ENCODE assay signal across 26 mouse cellular contexts in the genomic region with DNA sequence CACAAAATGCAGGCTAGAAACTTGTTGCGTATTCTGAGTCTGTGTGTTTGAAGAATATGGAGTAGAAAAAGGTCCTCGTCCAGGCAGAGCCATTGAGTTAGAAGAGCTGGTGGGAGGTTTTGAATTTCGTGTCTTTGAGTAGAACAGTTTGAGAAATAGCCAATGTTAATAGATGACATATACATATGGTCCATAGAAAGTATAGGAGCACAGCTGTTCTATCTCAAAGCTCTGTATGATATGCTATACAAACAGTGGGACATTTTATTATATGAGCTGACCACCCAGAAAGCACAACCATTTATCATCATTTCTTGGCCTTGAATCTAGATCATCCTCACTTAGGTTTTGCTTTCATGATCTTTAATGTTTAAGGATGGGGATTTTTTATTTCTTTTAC.
A peak's percentile ranks its signal among the peaks of the same experiment; 100 is the strongest.
DNase-seq lines count a peak whose midpoint lies in the region; ATAC-seq and TF ChIP-seq lines count a peak whose summit lies in the region.
"Had no signal": no experiment of that assay in that cellular context is flagged by ENCODE, and none has a peak within 500 bp of the region (broad histone marks: within the 10 kb centered on the region; RNA-seq: fewer than 3 reads in every experiment).

No protein-coding gene starts in this region.

- no peaks in the 10 kb centered on the region for H3K9me3 ChIP-seq in kidney, embryonic 15.5 days (replicated peaks)
- no peaks in the 10 kb centered on the region for H3K9me3 ChIP-seq in lung, embryonic 14.5 days (ENCODE audit: low read depth, low read length)
- no peaks in the 10 kb centered on the region for H3K9me3 ChIP-seq in stomach, embryonic 14.5 days (ENCODE audit: control insufficient read depth, low read depth, low read length)
- no peaks in the 10 kb centered on the region for H3K9me3 ChIP-seq in stomach, postnatal 0 days (ENCODE audit: control insufficient read depth, low read length)
- H3K9me3 ChIP-seq: forebrain, embryonic 10.5 days; forebrain, embryonic 13.5 days; heart, embryonic 10.5 days; heart, embryonic 13.5 days had no signal

- peak; percentile 66; the same call in 1 of the 2 replicates for ATAC-seq in kidney, embryonic 15.5 days (replicated peaks; ENCODE audit: low FRiP score)
- peak; percentile 85 for ATAC-seq in lung, embryonic 14.5 days (ENCODE audit: insufficient read depth)
- ATAC-seq in stomach, embryonic 14.5 days (ENCODE audit: insufficient number of reproducible peaks, insufficient read depth, low FRiP score, low read depth), result peak; percentile 80; the same call in 1 of the 2 replicates
- no peak for ATAC-seq in stomach, postnatal 0 days (ENCODE audit: low FRiP score, low TSS enrichment)
- ATAC-seq: forebrain, embryonic 13.5 days; forebrain, embryonic 16.5 days; Patski had no signal

- no peak for TF ChIP-seq CTCF in lung, embryonic 14.5 days (IDR thresholded peaks at IDR 0.05; ENCODE audit: low read depth)
- TF ChIP-seq CTCF in stomach, postnatal 0 days (IDR thresholded peaks at IDR 0.05; ENCODE audit: low read depth), result no peak

- no peak for DNase-seq in kidney, postnatal 25 days
- DNase-seq in lung, embryonic 14.5 days, result peak; percentile 80
- DNase-seq in lung, postnatal 25 days (ENCODE audit: low spot score), result no peak
- DNase-seq in stomach, postnatal 0 days (ENCODE audit: low spot score), result no peak
- DNase-seq: adrenal gland, postnatal 10 days; adrenal gland, postnatal 36 days; B cell, adult 2 months; cerebellum, adult 18-20 months; cerebellum, adult 9-10 months; cerebellum, postnatal 14 days; gastrocnemius, postnatal 10 days; gastrocnemius, postnatal 36 days; heart, adult 2 months; heart, postnatal 14 days; heart, postnatal 4 days had no signal

- no peak overlapping the region for H3K4me3 ChIP-seq in kidney, embryonic 15.5 days (replicated peaks)
- H3K4me3 ChIP-seq in lung, embryonic 14.5 days (ENCODE audit: low read depth, low read length), result no peak overlapping the region
- H3K4me3 ChIP-seq in stomach, embryonic 14.5 days (ENCODE audit: low read depth, low read length), result no peak overlapping the region
- H3K4me3 ChIP-seq in stomach, postnatal 0 days (ENCODE audit: low read depth, low read length), result no peak overlapping the region
- H3K4me3 ChIP-seq: forebrain, embryonic 10.5 days; forebrain, embryonic 13.5 days; heart, adult 2 months; heart, embryonic 10.5 days; heart, embryonic 13.5 days had no signal

- no peaks in the 10 kb centered on the region for H3K36me3 ChIP-seq in kidney, embryonic 15.5 days
- H3K36me3 ChIP-seq in lung, embryonic 14.5 days (ENCODE audit: insufficient read depth), result no peaks in the 10 kb centered on the region
- H3K36me3 ChIP-seq in stomach, embryonic 14.5 days (ENCODE audit: control insufficient read depth, insufficient read depth, low read length), result no peaks in the 10 kb centered on the region
- no peaks in the 10 kb centered on the region for H3K36me3 ChIP-seq in stomach, postnatal 0 days (ENCODE audit: control insufficient read depth, insufficient read depth, low read length)
- H3K36me3 ChIP-seq: forebrain, embryonic 10.5 days; G1E; heart, embryonic 10.5 days; heart, embryonic 13.5 days had no signal

- no peaks in the 10 kb centered on the region for H3K4me1 ChIP-seq in kidney, embryonic 15.5 days
- 0 out of 2 replicates have a peak, but pooled peaks cover 2% of the 10 kb centered on the region for H3K4me1 ChIP-seq in lung, embryonic 14.5 days (ENCODE audit: insufficient read depth)
- no peaks in the 10 kb centered on the region for H3K4me1 ChIP-seq in stomach, embryonic 14.5 days (ENCODE audit: control insufficient read depth, insufficient read depth, low read length)
- no peaks in the 10 kb centered on the region for H3K4me1 ChIP-seq in stomach, postnatal 0 days (replicated peaks; ENCODE audit: control insufficient read depth, insufficient read depth)
- H3K4me1 ChIP-seq: forebrain, embryonic 10.5 days; forebrain, embryonic 13.5 days; heart, embryonic 10.5 days; heart, embryonic 13.5 days had no signal

- no peaks in the 10 kb centered on the region for H3K27me3 ChIP-seq in kidney, embryonic 15.5 days
- H3K27me3 ChIP-seq in lung, embryonic 14.5 days (ENCODE audit: insufficient read depth, low read length), result no peaks in the 10 kb centered on the region
- H3K27me3 ChIP-seq in stomach, embryonic 14.5 days (ENCODE audit: control insufficient read depth, insufficient read depth, low read length), result no peaks in the 10 kb centered on the region
- no peaks in the 10 kb centered on the region for H3K27me3 ChIP-seq in stomach, postnatal 0 days (ENCODE audit: control insufficient read depth, insufficient read depth, low read length)
- H3K27me3 ChIP-seq: CH12.LX; forebrain, embryonic 13.5 days; heart, embryonic 13.5 days; Patski had no signal

- H3K4me2 ChIP-seq in kidney, embryonic 15.5 days, result no peak overlapping the region
- H3K4me2 ChIP-seq in lung, embryonic 14.5 days, result no peak overlapping the region
- H3K4me2 ChIP-seq in stomach, embryonic 14.5 days (replicated peaks; ENCODE audit: low read depth, low read length), result no peak overlapping the region
- no peak overlapping the region for H3K4me2 ChIP-seq in stomach, postnatal 0 days (replicated peaks; ENCODE audit: low read depth)
- H3K4me2 ChIP-seq: forebrain, embryonic 13.5 days; heart, embryonic 13.5 days; hindbrain, embryonic 14.5 days had no signal

- TF ChIP-seq EP300 in stomach, postnatal 0 days (optimal IDR thresholded peaks at IDR 0.05), result no peak

- H3K27ac ChIP-seq in kidney, embryonic 15.5 days, result no peak overlapping the region
- no peak overlapping the region for H3K27ac ChIP-seq in lung, embryonic 14.5 days (ENCODE audit: low read depth)
- peak overlapping the region; percentile 2; the same call in 1 of the 2 replicates for H3K27ac ChIP-seq in stomach, embryonic 14.5 days (ENCODE audit: low read length)
- no peak overlapping the region for H3K27ac ChIP-seq in stomach, postnatal 0 days (replicated peaks)
- H3K27ac ChIP-seq: forebrain, embryonic 10.5 days; forebrain, embryonic 13.5 days; heart, adult 2 months; heart, embryonic 10.5 days; heart, embryonic 13.5 days; hindbrain, embryonic 14.5 days had no signal

- no peak overlapping the region for H3K9ac ChIP-seq in kidney, embryonic 15.5 days
- H3K9ac ChIP-seq in lung, embryonic 14.5 days, result no peak overlapping the region
- no peak overlapping the region for H3K9ac ChIP-seq in stomach, embryonic 14.5 days (replicated peaks; ENCODE audit: low read depth, low read length)
- H3K9ac ChIP-seq in stomach, postnatal 0 days (ENCODE audit: low read length), result no peak overlapping the region
- H3K9ac ChIP-seq: forebrain, embryonic 13.5 days; heart, embryonic 13.5 days; hindbrain, embryonic 14.5 days had no signal

- WGBS in kidney, embryonic 15.5 days, result 68% methylated on average over 3 of the region's 3 CpGs
- 34% methylated on average over 3 of the region's 3 CpGs for WGBS in lung, embryonic 14.5 days
- WGBS in stomach, embryonic 14.5 days, result 37% methylated on average over 3 of the region's 3 CpGs
- 50% methylated on average over 3 of the region's 3 CpGs for WGBS in stomach, postnatal 0 days
